21 mouse cellular contexts compared by ENCODE assay signal in the genomic region with DNA sequence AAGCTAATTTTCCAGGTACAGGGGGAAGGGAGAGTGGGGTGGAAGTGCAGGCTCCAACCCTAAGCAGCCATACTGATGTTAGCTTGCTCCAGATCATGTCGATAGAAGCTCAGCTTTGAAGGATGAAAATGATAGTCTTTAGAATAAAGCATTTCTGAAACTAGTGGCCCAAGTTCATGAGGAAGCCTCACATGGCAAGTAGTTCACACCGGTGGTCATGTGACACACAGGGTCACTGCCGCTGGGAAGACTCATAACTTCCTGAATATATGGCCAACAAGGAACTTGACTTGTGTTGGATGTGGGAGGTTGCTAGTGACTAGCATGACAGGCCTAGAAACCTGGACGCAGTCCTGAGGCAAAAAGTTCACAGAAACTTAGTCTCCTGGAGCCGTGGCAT. TPM values are rescaled to one million over a fixed set of nuclear protein-coding genes. Genes with fewer than 3 reads are reported as not detected.
"Had no signal": no experiment of that assay in that cellular context is flagged by ENCODE, and none has a peak within 500 bp of the region (broad histone marks: within the 10 kb centered on the region; RNA-seq: fewer than 3 reads in every experiment).

No protein-coding gene starts in this region.

- H3K27me3 ChIP-seq: limb, embryonic 12.5 days; limb, embryonic 15.5 days; megakaryocyte, embryonic 14.5 days; neural tube, embryonic 12.5 days; neural tube, embryonic 15.5 days had no signal

- H3K4me1 ChIP-seq: limb, embryonic 12.5 days; limb, embryonic 15.5 days; midbrain, embryonic 10.5 days; neural tube, embryonic 12.5 days; neural tube, embryonic 15.5 days had no signal

- H3K4me3 ChIP-seq: left cerebral cortex, adult 2 months; limb, embryonic 12.5 days; limb, embryonic 15.5 days; megakaryocyte, embryonic 14.5 days; midbrain, embryonic 10.5 days; neural tube, embryonic 12.5 days; neural tube, embryonic 15.5 days had no signal

- H3K27ac ChIP-seq: kidney, postnatal 0 days; left cerebral cortex, adult 2 months; limb, embryonic 12.5 days; limb, embryonic 15.5 days; liver, embryonic 14.5 days; midbrain, embryonic 10.5 days; neural tube, embryonic 12.5 days; neural tube, embryonic 15.5 days had no signal

- ATAC-seq: liver, postnatal 0 days; lung, postnatal 0 days had no signal

- H3K9me3 ChIP-seq: limb, embryonic 12.5 days; limb, embryonic 15.5 days; neural tube, embryonic 12.5 days; neural tube, embryonic 15.5 days had no signal

- DNase-seq: kidney, adult 2 months; kidney, postnatal 25 days; layer of hippocampus, postnatal 36 days; left cerebral cortex, postnatal 4 days; liver, postnatal 0 days; lung, embryonic 14.5 days; midbrain, embryonic 14.5 days; thymus, adult 18-20 months; thymus, postnatal 36 days had no signal

- H3K4me2 ChIP-seq: limb, embryonic 12.5 days; limb, embryonic 15.5 days; liver, embryonic 11.5 days; lung, embryonic 14.5 days; neural tube, embryonic 12.5 days; neural tube, embryonic 15.5 days had no signal

- H3K9ac ChIP-seq: limb, embryonic 12.5 days; limb, embryonic 15.5 days; liver, embryonic 14.5 days; liver, postnatal 0 days; lung, embryonic 14.5 days; neural tube, embryonic 12.5 days; neural tube, embryonic 15.5 days had no signal

- H3K36me3 ChIP-seq: limb, embryonic 12.5 days; limb, embryonic 15.5 days; neural tube, embryonic 15.5 days had no signal

RNA-seq across cellular contexts. Expression of a gene that starts 46.8 kb away (rescaled TPM):
- polyA plus RNA-seq: limb, embryonic 15.5 days; small intestine, adult 2 months had no signal
